Mouse (Mus musculus) frontal cortex, postnatal 14 days (tissue): Measurements from ENCODE around the gene Phkg1.
"Not testable (repeated sequence)": the region's sequence is repeated elsewhere in the genome, so short reads cannot be mapped to it uniquely, and the experiment has no call there.

ENCODE experiments used
- DNase-seq, 2 experiments: peaks; one replicate each; pipeline ENCODE4 v3.0.0; 2022; ENCODE audit warnings: low spot score in 2 of 2

The Phkg1 gene

DNA sequence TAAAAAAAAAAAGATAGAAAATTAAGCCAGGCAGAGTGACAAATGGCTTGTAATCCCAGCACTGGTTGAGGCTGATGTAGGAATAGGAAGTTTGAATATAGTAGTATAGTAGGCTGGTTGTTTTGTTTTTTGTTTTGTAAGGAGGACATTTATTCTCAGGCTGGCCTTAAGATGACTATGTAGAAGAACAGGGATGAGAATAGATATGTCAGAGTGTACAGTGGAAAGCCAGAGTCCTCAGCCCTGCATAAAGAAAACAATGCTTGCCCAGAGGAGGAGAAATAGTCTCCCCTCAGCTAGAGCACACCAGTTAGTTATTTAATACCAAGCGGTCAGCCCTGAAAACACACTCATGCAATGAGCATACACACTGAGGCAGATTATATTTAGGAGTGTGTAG, at the start of gene Phkg1:
Phkg1 (minus strand) TSS at position 101 of the 400 bp plus-strand sequence.
- DNase-seq, result no peak

DNA sequence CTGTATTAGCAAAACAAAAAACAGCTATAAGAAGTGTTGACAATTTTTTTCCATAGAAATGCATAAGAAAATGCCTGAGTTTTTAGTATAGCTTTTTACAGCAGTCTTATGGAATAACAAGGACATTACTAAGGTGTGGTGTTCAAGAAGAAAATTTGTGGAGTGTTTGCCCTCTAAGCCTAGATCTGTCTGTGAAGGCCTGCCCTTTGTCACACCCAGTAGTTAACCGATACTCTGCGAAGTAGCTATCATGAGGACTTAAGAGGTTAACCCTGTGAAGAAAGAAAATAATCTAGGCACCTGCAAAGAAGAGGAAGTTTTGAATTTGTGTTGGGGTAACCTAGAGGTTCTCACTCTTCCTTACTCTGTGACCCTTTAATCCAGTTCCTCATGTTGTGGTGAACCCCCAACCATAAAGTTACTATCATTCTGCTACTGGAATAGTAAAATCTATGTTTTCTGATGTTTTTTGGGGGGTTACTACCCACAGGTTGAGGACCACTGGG, 49.2 kb upstream of the Phkg1 start:
- DNase-seq, result no peak

DNA sequence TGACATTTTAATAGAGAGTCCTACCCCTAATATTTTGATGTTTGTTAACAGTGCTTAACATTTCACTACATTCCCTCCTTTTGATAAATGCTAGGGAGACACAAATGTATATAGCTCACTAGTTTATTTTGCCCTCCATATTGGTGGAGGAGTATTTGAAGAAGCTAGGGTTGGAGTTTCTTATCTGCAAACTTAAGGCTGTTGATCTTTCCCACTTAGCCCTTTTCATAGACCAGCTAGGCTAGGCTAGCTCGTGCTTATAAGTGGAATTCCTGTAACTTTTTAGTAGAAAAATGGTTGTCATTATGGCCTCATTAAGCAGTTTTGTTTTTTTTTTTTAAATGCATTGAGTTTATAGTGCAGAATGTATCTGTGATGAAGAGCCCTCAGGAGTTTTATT, 45.1 kb upstream of the Phkg1 start:
- no peak for DNase-seq

DNA sequence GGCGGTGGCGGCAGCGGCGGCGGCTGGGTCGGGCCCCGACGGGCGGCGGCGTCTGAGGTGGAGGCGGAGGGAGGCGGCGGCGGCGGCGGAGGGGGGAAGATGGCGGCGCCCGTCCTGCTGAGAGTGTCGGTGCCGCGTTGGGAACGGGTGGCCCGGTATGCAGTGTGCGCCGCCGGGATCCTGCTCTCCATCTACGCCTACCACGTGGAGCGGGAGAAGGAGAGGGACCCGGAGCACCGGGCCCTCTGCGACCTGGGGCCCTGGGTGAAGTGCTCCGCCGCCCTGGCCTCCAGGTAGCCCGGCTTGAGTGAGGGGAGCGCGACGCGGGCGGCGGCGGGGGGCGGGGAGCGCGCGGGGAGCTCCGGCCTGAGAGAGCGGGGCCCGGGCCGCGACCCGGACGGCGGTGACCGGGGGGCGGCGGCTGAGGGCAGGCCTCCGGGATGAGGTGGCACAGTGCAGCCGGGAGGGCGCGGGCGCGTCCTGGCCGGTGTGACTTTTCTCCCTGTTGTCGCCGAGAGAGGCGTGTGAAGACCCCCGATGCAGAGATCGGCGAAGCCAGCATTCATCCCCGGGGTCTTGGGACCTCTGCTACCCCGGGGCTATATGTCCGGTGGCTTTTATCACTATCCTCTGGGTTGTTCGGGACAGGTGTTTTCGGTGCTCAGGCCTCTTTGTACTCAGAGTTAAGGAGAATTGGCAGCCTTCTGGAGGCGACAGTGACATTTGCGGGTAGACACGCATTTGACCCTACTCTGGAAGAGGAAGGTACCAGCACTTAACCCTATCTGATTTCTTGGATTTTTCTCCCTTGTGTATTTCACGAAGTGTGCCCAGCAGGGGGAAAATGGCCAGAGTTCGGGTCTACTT, 44.0 kb upstream of the Phkg1 start:
- peak; percentile 13 to 18 for DNase-seq

DNA sequence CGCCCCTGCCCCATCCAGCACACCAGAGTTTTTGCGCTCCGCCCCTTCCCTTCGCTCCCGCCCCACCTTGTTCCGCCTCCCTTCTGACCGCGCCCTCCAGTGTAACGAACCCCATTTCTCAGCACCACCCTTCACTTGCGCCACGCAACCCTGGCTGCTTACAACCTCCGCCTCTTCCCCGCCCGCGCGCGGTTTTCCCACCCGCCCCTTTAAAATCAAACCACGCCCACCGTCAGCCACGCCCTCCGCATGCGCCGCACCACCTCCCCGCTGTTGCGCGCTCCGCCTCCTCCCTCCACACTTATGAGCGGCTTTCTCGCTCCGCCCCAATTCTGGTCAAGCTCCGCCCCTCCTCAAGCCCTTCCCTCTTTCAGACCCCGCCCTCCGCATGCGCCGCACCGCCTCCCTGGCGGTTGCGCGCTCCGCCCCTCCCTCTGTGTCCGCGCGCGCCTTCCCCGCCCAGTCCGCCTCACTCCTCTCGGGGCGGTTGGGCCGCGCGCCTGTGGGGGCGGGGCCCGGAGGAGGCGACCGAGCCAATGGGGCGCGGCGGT, 43.2 kb upstream of the Phkg1 start, which contains the start of gene Vkorc1l1:
Vkorc1l1 (plus strand) TSS at position 476 of the 551 bp plus-strand sequence.
- peak; percentile 97 for DNase-seq

DNA sequence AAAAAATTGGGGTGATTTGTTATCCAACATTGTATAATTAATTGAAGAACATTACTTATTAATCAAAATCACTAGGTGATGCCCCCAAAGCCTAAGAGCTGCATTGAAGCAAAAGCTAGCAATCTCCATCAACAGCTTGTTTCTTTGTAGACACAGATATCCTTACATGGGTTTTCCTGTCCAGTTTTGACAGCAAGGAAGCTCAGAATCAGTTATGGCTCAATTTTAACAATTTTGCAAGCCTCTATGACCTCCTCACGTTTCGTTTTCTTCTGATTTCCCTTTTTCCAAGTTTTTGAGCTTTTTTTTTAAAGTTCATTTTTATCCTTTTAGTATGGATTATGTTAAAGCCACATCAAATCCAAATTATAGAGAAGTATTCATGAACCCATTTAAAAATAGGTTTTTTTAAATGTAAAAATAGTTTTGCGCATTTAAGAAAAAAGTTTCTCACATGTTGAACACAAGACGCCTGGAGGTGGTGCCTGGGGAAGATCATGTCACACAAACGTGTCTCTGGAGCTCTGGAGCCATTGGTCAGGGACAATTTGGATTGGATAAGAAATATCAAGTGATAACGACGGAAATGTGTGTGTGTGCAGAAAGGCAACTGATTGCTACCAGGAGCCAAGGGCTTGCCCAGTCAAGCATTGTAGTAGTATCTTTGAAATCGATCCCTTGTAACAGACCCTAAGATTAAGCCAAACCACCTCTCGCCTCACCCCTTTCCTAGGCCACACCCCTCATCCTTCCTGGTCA, 42.6 kb upstream of the Phkg1 start:
- DNase-seq, result no peak

DNA sequence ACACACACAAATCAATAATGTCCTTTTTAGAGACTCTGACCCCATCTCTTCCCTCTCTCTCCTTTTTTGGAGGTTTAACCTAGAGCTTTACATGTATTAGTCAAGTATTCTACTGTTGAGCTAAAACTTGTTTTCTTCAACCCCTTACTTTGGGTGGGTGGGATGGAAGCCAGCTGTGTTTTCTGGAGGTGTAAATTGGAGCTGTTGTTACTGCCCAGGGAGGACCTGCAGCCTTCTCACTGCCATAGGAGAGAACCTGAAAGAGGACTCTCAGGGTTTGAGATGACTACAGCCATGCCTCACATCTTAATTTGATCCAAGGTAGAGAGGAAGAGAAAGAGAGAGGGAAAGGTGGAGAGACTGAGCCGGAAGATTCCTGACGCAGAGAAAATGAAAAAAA, 41.9 kb upstream of the Phkg1 start:
- no peak for DNase-seq

DNA sequence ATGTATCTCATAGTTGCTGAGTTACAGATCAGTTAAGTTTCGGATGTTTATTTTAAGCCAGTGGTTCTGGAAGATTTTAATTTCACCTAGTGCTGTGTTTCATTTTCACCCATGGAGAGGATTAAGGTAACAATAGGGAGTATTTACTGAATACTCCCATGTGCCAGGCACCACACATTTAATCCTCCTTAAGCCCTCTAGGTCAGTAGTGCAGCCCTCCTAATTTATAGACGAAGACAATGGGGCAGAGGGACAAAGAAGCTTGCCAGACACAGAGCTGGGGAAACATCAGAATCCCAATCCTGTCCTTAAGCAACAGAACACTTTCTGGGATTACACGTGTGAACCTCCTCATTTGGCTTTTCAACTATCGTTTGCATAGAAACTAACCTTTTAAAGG, 38.6 kb upstream of the Phkg1 start:
- DNase-seq, result no peak

DNA sequence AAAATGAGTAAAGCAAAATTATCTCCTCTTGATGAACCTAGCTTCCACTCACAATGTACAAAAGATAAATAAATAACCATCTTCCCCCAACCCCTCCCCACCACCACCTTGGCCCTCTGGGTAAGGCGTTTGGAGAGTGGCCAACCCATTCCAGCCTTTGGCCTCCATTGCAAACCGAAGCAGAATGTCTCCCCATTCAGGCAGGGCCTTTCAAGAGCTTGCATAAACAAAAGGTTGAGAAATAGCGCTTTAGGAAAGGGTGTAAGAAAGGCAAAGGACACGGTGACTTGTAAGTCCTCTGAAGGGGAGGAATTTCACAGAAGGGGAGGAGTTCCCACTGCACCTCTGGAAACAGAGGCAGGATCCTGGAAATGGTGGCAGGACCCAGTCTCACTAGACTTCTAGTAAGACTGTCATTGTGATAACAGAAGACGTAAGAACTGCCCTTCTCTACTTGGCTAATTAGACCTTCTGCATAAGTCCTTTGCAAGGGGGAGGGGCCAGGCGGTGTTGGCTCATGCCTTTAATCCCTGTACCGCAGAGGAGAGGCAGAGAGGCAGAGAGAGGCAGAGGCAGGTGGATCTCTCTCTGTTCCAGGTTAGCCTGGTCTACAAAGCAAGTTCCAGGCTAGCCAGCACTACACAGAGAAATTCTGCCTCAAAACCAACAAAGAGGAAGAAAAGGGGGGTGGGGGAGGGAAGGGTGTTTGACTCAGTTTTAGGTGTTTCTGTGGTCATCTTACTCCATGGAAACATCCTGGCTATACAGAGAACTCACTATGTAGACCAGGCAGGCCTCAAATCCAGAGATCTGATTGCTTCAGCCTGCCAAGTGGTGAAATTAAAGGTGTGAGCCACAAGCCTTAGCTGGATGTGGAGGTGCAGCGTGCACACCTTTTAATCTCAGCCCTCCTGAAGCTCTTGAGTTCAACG, 31.8 kb upstream of the Phkg1 start:
- no peak for DNase-seq

DNA sequence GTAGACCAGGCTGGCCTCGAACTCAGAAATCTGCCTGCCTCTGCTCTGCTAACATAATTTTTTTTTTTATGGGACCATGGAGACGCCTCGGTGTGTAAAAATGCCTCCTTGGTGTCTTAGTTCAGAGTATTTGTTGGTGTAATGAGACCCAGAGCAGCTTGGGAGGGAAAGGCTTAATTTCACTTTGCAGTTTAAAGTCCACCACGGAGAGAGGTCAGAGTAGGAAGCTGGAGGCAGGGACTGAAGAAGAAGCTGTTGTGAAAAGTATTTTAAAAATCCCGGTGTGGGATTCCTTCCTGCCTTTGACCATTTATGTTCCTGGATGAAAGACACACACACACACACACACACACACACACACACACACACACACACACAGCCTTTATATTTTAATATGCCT, 27.6 kb upstream of the Phkg1 start:
- DNase-seq, result no peak

DNA sequence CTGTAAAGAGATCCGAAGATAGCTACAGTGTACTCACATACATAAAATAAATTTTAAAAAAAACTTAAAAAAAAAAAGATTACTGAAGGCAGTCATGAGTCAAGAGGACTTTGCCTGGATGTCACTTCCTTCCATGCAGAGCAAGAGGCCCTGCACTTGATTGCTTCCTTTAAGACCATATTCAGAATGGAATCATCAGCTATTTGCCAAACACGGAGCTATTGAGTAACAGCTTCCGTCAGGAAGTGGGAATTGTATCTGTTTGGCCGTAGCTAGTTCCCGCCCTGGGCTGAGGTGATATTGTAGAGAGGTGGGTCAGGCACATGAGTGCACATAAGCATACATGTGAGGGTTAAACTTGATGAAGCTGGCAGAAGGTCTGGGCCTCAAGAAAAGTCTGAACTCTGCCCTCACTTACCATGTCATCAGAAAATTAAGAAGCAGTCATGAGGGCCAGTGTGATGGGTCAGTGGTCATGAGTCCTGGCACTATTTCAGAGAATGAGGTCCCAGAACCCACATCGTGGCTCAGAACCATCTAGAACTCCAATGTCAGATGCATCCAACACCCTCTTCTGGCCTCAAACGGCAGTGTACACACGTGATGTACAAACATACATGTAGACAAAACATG, 26.6 kb upstream of the Phkg1 start:
- no peak for DNase-seq

DNA sequence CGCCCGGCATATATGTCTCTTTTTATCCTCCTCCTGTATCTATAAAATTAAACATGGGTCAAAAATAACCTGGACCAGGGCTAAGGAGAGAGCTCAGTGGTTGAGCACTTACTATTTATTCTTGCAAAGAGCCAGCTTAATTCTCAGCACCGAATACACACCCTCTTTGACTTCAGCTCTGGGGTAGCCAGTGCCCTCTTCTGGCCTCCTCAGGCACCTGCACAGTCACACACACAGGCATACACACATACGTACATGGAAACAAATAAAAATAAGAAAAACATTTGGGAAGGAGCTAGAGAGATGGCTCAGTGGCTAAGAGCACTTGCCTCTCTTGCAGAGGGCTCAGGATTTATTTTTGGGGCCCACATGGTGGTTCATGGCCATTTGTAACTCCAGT, 23.6 kb upstream of the Phkg1 start:
- no peak for DNase-seq

DNA sequence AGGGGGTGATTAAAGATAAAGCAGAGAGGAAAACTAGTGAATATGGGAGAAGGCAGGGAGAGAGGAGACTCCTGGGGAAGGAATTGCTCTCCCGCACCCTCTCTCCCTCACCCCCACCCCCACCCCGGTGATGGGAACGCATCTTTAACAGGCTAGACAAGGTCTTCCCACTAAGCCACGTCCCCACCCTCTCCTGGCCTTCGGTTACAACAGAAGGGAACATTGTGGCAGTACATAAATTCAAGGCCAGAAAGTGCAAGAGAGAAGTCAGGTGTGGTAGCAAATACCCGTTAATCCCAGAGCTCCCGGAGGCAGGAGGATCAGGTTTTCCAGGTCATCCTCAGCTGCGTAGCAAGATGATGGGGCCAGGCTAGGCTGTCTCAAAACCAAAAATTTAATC, 21.0 kb upstream of the Phkg1 start:
- DNase-seq, result no peak

DNA sequence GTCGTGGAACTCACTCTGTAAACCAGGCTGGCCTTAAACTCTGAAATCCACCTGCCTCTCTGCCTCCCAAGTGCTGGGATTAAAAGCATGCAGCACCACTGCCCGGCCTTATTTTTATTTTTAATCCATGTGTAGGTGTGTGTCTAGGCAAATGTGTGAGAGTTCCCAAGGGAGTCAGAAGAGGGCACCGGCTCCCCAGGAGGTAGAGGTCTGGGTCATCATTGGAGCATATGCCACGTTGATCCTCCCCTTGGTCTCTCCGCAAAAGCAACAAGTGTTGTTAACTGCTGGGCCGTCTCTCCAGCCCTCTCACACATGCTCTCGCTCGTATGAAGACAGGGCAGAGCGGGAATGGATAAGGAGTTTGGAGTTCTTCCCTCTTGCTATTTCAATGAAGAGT, 20.4 kb upstream of the Phkg1 start:
- DNase-seq, result no peak

DNA sequence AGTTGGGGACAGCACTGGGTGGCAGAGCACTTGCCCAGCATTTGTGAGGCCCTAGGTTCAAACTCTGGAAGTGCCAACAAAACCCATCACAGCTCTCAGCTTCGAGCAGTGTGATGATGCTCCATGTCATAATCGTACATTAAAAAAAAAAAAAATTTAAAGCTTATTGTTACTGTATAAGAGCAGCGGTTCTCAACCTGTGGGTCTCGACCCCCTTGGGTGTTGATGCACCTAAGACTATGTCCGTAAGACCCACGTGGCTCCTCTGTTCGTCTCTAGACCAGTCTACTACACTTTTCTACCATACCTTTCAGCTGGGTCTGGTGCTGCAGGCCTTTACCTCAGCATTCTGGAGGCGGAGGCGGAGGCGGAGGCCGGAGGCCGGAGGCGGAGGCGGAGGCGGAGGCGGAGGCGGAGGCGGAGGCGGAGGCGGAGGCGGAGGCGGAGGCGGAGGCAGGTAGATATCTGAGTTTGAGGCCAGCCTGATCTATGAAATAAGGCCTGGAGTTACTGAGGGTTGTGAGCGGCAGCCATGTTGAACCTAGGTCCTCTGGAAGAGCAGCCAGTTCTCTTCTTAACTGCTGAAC, 19.8 kb upstream of the Phkg1 start:
- no peak for DNase-seq

DNA sequence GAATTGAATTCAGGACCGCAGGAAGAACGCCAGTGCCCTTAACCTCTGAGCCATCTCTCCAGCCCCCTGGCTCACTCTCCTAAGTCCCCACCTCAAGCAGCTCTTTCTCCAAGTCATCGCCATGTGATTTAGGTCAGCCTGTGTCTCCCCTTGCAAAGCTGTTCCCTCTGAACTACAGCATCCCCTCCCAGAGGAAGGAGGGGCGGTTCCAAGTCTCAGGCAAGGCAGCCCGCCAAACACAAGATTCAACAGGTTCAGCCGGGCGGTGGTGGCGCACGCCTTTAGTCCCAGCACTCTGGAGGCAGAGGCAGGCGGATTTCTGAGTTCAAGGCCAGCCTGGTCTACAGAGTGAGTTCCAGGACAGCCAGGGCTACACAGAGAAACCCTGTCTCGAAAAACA, 17.1 kb upstream of the Phkg1 start:
- not testable (repeated sequence) for DNase-seq

DNA sequence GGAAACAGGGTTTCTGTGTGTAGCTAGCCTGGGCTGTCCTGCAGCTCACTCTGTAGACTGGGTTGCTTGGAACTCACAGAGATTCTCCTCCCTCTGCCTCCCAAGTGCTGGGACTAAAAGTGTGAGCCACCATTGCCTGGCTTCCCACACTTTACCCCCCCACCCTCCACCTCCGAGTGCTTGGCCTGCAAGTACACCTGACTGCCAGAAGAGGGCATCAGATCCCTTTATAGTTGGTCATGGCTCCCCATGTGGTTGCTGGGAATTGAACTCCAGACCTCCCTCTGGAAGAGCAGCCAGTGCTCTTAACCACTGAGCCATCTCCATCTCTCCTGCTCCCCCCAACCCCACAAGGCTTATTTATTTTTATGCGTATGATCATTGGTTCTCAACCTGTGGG, 15.7 kb upstream of the Phkg1 start:
- DNase-seq, result no peak

DNA sequence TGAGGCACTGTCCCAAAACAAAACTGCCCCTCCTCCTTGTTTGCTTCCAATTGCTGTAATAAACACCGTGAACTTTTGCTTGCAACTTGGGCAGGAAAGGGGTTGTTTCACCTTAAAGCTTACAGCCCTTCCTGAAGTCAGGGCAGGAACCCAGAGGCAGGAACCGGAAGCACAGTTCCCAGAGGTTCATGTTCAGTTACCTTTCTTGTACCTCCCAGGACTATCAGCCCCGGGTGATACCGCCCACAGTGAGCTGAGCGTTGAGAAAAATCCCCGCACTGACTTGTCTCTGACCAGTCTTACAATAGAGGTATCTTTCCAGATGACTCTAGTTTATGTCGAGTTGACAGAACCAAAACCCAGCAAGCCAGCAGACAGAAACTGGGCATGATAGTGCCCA, 11.2 kb upstream of the Phkg1 start:
- no peak for DNase-seq

DNA sequence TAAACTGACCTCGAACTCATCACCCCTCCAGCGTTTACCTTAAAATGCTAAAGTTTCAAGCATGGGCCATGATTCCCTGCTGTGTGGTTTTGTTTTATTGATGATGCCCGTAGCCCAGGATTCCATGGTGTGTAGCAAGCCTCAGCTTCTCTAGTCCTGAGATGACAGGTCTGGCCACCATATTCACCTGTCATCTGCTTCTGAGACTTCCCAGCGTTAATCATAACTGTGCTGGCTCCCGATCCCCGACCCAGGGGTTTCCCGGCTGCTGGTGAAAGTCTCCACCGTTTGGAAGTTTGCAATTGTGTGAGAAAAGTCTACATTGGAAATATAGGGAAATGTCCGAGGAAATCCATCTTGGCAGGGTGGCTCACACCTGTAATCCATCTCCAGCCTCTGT, 10.8 kb upstream of the Phkg1 start:
- DNase-seq, result no peak

DNA sequence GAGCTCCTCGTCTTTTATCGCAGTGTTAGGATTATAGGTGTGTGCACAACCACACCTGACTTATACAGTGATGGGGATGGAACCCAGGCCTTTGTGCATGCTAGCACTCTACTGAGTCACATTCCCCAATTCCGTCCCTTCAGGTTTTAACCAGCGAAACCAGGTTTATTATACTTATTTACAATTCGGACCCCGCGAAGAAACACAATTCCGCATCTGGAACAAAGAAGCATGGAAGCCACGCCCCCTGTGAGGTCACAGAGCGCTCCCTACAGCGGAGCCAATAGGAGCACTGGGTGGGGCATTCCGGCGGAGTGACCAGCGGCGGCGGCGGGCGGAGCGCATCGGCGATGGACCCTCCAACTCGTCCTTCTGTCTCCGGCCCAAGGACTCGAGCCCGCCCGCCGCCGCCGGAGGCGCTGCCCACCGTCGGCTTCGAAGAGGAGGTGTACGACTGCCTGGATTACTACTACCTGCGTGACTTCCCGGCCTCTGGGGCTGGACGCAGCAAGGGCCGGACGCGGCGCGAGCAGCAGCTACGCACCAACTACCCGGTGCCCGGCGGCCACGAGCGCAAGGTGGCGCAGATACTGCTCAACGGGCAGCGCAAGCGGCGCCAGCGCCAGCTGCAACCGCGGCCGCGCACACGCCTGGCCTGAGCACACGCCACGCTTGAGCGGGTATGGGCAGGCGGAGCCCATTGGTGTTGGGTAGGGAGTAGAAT, 10.1 kb upstream of the Phkg1 start, which contains the start of gene Nupr1l:
Nupr1l (plus strand) TSS at position 299 of the 724 bp plus-strand sequence.
- peak; percentile 73 to 86 for DNase-seq
